Mouse (Mus musculus): ENCODE results near the gene Stum. TPM values are rescaled to one million over a fixed set of nuclear protein-coding genes. Genes with fewer than 3 reads are reported as not detected.

The Stum gene
- polyA plus RNA-seq, 1 experiment: 14.8 TPM

GRCm38 (mm10) chr1:180508662-180509061, 25.4 kb upstream of the Stum start:
- no peak for TF ChIP-seq CTCF (IDR thresholded peaks at IDR 0.05; ENCODE audit: extremely low read depth, insufficient read length, insufficient replicate concordance, low read depth, low read length)
- TF ChIP-seq POLR2A (IDR thresholded peaks at IDR 0.05; ENCODE audit: low read depth, low read length): no peak
- Histone ChIP-seq H3K4me3 (ENCODE audit: low read depth, low read length) (no peak overlapping the region), H3K27ac (ENCODE audit: insufficient read depth, low read depth, low read length) (no peak overlapping the region), H3K27me3 (ENCODE audit: control insufficient read depth, insufficient read depth, low read length) (no peaks in the 10 kb centered on the region), H3K4me1 (ENCODE audit: control insufficient read depth, insufficient read depth, insufficient read length, low read length) (peaks cover 4% of the 10 kb centered on the region; the same call in 1 of the 2 replicates), H3K36me3 (ENCODE audit: control insufficient read depth, insufficient read depth, low read length) (no peaks in the 10 kb centered on the region)
- 68% methylated on average over 7 of the region's 7 CpGs for WGBS

GRCm38 (mm10) chr1:180507291-180507791, 24.0 kb upstream of the Stum start:
- Histone ChIP-seq H3K27ac (ENCODE audit: insufficient read depth, low read depth, low read length) (no peak overlapping the region), H3K4me1 (ENCODE audit: control insufficient read depth, insufficient read depth, insufficient read length, low read length) (peaks cover 9% of the 10 kb centered on the region; the same call in 1 of the 2 replicates), H3K27me3 (ENCODE audit: control insufficient read depth, insufficient read depth, low read length) (no peaks in the 10 kb centered on the region), H3K4me3 (ENCODE audit: low read depth, low read length) (no peak overlapping the region), H3K36me3 (ENCODE audit: control insufficient read depth, insufficient read depth, low read length) (no peaks in the 10 kb centered on the region)
- TF ChIP-seq POLR2A (IDR thresholded peaks at IDR 0.05; ENCODE audit: low read depth, low read length): no peak
- TF ChIP-seq CTCF (IDR thresholded peaks at IDR 0.05; ENCODE audit: extremely low read depth, insufficient read length, insufficient replicate concordance, low read depth, low read length): no peak
- 73% methylated on average over 7 of the region's 7 CpGs for WGBS

GRCm38 (mm10) chr1:180506341-180506740, 23.0 kb upstream of the Stum start:
- Histone ChIP-seq H3K27me3 (ENCODE audit: control insufficient read depth, insufficient read depth, low read length) (no peaks in the 10 kb centered on the region), H3K27ac (ENCODE audit: insufficient read depth, low read depth, low read length) (no peak overlapping the region), H3K4me3 (ENCODE audit: low read depth, low read length) (no peak overlapping the region), H3K36me3 (ENCODE audit: control insufficient read depth, insufficient read depth, low read length) (no peaks in the 10 kb centered on the region), H3K4me1 (ENCODE audit: control insufficient read depth, insufficient read depth, insufficient read length, low read length) (peaks cover 9% of the 10 kb centered on the region; the same call in 1 of the 2 replicates)
- 91% methylated on average over 7 of the region's 7 CpGs for WGBS
- TF ChIP-seq POLR2A (IDR thresholded peaks at IDR 0.05; ENCODE audit: low read depth, low read length) (no peak), CTCF (IDR thresholded peaks at IDR 0.05; ENCODE audit: extremely low read depth, insufficient read length, insufficient replicate concordance, low read depth, low read length) (no peak)

- TF ChIP-seq POLR2A (IDR thresholded peaks at IDR 0.05; ENCODE audit: low read depth, low read length) (no peak), CTCF (IDR thresholded peaks at IDR 0.05; ENCODE audit: extremely low read depth, insufficient read length, insufficient replicate concordance, low read depth, low read length) (no peak)
- WGBS: 62% methylated on average over 5 of the region's 5 CpGs
- Histone ChIP-seq H3K27me3 (ENCODE audit: control insufficient read depth, insufficient read depth, low read length) (no peaks in the 10 kb centered on the region), H3K27ac (ENCODE audit: insufficient read depth, low read depth, low read length) (no peak overlapping the region), H3K4me3 (ENCODE audit: low read depth, low read length) (no peak overlapping the region), H3K4me1 (ENCODE audit: control insufficient read depth, insufficient read depth, insufficient read length, low read length) (peaks cover 6% of the 10 kb centered on the region; the same call in 1 of the 2 replicates), H3K36me3 (ENCODE audit: control insufficient read depth, insufficient read depth, low read length) (no peaks in the 10 kb centered on the region)
These were observed 21.6 kb upstream of the Stum start for GRCm38 (mm10) chr1:180504899-180505298.

GRCm38 (mm10) chr1:180503484-180503883, 20.2 kb upstream of the Stum start:
- Histone ChIP-seq H3K36me3 (ENCODE audit: control insufficient read depth, insufficient read depth, low read length) (no peaks in the 10 kb centered on the region), H3K27ac (ENCODE audit: insufficient read depth, low read depth, low read length) (no peak overlapping the region), H3K27me3 (ENCODE audit: control insufficient read depth, insufficient read depth, low read length) (no peaks in the 10 kb centered on the region), H3K4me1 (ENCODE audit: control insufficient read depth, insufficient read depth, insufficient read length, low read length) (peaks cover 6% of the 10 kb centered on the region; the same call in 1 of the 2 replicates), H3K4me3 (ENCODE audit: low read depth, low read length) (no peak overlapping the region)
- WGBS: 39% methylated on average over 5 of the region's 5 CpGs
- no peak for TF ChIP-seq POLR2A (IDR thresholded peaks at IDR 0.05; ENCODE audit: low read depth, low read length)
- TF ChIP-seq CTCF (IDR thresholded peaks at IDR 0.05; ENCODE audit: extremely low read depth, insufficient read length, insufficient replicate concordance, low read depth, low read length): no peak

- H3K4me3 ChIP-seq (ENCODE audit: low read depth, low read length): no peak overlapping the region
These were observed 19.3 kb upstream of the Stum start for GRCm38 (mm10) chr1:180502566-180502965.

GRCm38 (mm10) chr1:180500641-180501040, 17.3 kb upstream of the Stum start:
- Histone ChIP-seq H3K27me3 (ENCODE audit: control insufficient read depth, insufficient read depth, low read length) (no peaks in the 10 kb centered on the region), H3K4me1 (ENCODE audit: control insufficient read depth, insufficient read depth, insufficient read length, low read length) (peaks cover 6% of the 10 kb centered on the region; the same call in 1 of the 2 replicates), H3K36me3 (ENCODE audit: control insufficient read depth, insufficient read depth, low read length) (no peaks in the 10 kb centered on the region), H3K27ac (ENCODE audit: insufficient read depth, low read depth, low read length) (no peak overlapping the region), H3K4me3 (ENCODE audit: low read depth, low read length) (no peak overlapping the region)
- WGBS: 79% methylated on average over 5 of the region's 5 CpGs
- TF ChIP-seq CTCF (IDR thresholded peaks at IDR 0.05; ENCODE audit: extremely low read depth, insufficient read length, insufficient replicate concordance, low read depth, low read length): no peak
- no peak for TF ChIP-seq POLR2A (IDR thresholded peaks at IDR 0.05; ENCODE audit: low read depth, low read length)

More at GRCm38 (mm10) chr1:180502566-180502965, 19.3 kb upstream of the Stum start:
- 17% methylated on average over 4 of the region's 4 CpGs for WGBS
- TF ChIP-seq POLR2A (IDR thresholded peaks at IDR 0.05; ENCODE audit: low read depth, low read length): no peak
- no peak for TF ChIP-seq CTCF (IDR thresholded peaks at IDR 0.05; ENCODE audit: extremely low read depth, insufficient read length, insufficient replicate concordance, low read depth, low read length)
- no peaks in the 10 kb centered on the region for H3K36me3 ChIP-seq (ENCODE audit: control insufficient read depth, insufficient read depth, low read length)
- no peaks in the 10 kb centered on the region for H3K27me3 ChIP-seq (ENCODE audit: control insufficient read depth, insufficient read depth, low read length)
- no peak overlapping the region for H3K27ac ChIP-seq (ENCODE audit: insufficient read depth, low read depth, low read length)
- peaks cover 6% of the 10 kb centered on the region; the same call in 1 of the 2 replicates for H3K4me1 ChIP-seq (ENCODE audit: control insufficient read depth, insufficient read depth, insufficient read length, low read length)

All from small intestine, adult 2 months (tissue).